Mouse (Mus musculus) midbrain, embryonic 11.5 days (tissue): ENCODE results near the gene Ccin. TPM values are rescaled to one million over a fixed set of nuclear protein-coding genes. Genes with fewer than 3 reads are reported as not detected.

Experiments
- ATAC-seq: fragments of 200-750 bp; cut with Nextera tagmentation; 2 replicates; pipeline ENCODE4 v1.8.0; 2017; ENCODE audit warnings: moderate TSS enrichment, moderate library complexity; ENCODE audit not compliant: low FRiP score
- DNase-seq: peaks from one replicate; pipeline ENCODE4 v3.0.0; 2015; ENCODE audit warnings: low spot score; ENCODE audit errors: missing footprints
- H3K27ac ChIP-seq: fragments of 300-500 bp; sonication (generic); 2 replicates; pipeline ENCODE4 v1.5.1; 2014; ENCODE audit warnings: low read depth, low read length
- H3K27me3 ChIP-seq: fragments of 300-500 bp; sonication (generic); 2 replicates; pipeline ENCODE4 v1.6.1; 2014; ENCODE audit warnings: mild to moderate bottlenecking, low read length, moderate library complexity, mixed read lengths; ENCODE audit not compliant: control insufficient read depth, insufficient read depth
- H3K36me3 ChIP-seq: fragments of 300-500 bp; sonication (generic); 2 replicates; pipeline ENCODE4 v1.6.1; 2014; ENCODE audit warnings: mild to moderate bottlenecking, low read length, moderate library complexity, mixed read lengths; ENCODE audit not compliant: control insufficient read depth, insufficient read depth
- H3K4me1 ChIP-seq: fragments of 300-500 bp; sonication (generic); 2 replicates; pipeline ENCODE4 v1.6.1; 2014; ENCODE audit warnings: low read length; ENCODE audit not compliant: control insufficient read depth, insufficient read depth
- H3K4me2 ChIP-seq: fragments of 300-500 bp; sonication (generic); 2 replicates; pipeline ENCODE4 v1.6.1; 2014; ENCODE audit warnings: mild to moderate bottlenecking, moderate library complexity
- H3K4me3 ChIP-seq: fragments of 300-500 bp; sonication (generic); 2 replicates; pipeline ENCODE4 v1.5.1; 2014; ENCODE audit warnings: low read depth, low read length
- H3K9ac ChIP-seq: fragments of 300-500 bp; sonication (generic); 2 replicates; pipeline ENCODE4 v1.6.1; 2014; ENCODE audit warnings: low read length
- H3K9me3 ChIP-seq: fragments of 300-500 bp; sonication (generic); 2 replicates; pipeline ENCODE4 v1.6.1; 2016; ENCODE audit warnings: low read length; ENCODE audit not compliant: control insufficient read depth
- WGBS: fragments of 180-500 bp; shearing (Covaris S2); extraction: QIAGEN DNeasy Blood & Tissue Kit; methylation state at CpG from one replicate; pipeline ENCODE4 v1.1.7; 2014; 5-methylcytosine and 5-hydroxymethylcytosine counted together
- polyA plus RNA-seq: library from polyadenylated mRNA; unstranded; fragments of >200 nt; fragmentation: Nextera tagmentation; extraction: Ambion mirVana; gene quantifications from 2 replicates; pipeline ENCODE4 v1.2.1, GENCODE M21; 2014

Gene Ccin
- polyA plus RNA-seq, 1 experiment from 2014 or later = not detected

GRCm38 (mm10) chr4:43971541-43972136 lies 11.6 kb upstream of the Ccin start:
- Histone ChIP-seq H3K9ac (no peak overlapping the region), H3K36me3 (no peaks in the 10 kb centered on the region), H3K4me1 (peaks cover 22% of the 10 kb centered on the region), H3K27me3 (peaks cover 5% of the 10 kb centered on the region; the same call in 1 of the 2 replicates), H3K9me3 (no peaks in the 10 kb centered on the region), H3K4me3 (no peak overlapping the region), H3K4me2 (no peak overlapping the region), H3K27ac (no peak overlapping the region; the same call in 1 of the 2 replicates)
- 58% methylated on average over 9 of the region's 9 CpGs for WGBS
- ATAC-seq (peak; percentile 12; the same call in 1 of the 2 replicates), DNase-seq (peak; percentile 87)

- DNase-seq (peak; percentile 90), ATAC-seq (peak; percentile 74)
- H3K27me3 ChIP-seq = peaks cover 8% of the 10 kb centered on the region; the same call in 1 of the 2 replicates
- H3K4me3 ChIP-seq = no peak overlapping the region
- no peak overlapping the region; the same call in 1 of the 2 replicates for H3K27ac ChIP-seq
- H3K9ac ChIP-seq = no peak overlapping the region
- H3K36me3 ChIP-seq = no peaks in the 10 kb centered on the region
- H3K4me1 ChIP-seq = peaks cover 22% of the 10 kb centered on the region
- no peak overlapping the region for H3K4me2 ChIP-seq
- no peaks in the 10 kb centered on the region for H3K9me3 ChIP-seq
- 1% methylated on average over 8 of the region's 8 CpGs for WGBS
These were observed 11.1 kb upstream of the Ccin start for GRCm38 (mm10) chr4:43972137-43972591.

- no peak overlapping the region for H3K4me2 ChIP-seq
- WGBS = 44% methylated on average over 4 of the region's 4 CpGs
- H3K9me3 ChIP-seq = no peaks in the 10 kb centered on the region
- no peak overlapping the region for H3K9ac ChIP-seq
- H3K4me1 ChIP-seq = peaks cover 25% of the 10 kb centered on the region
- no peak for ATAC-seq
- no peaks in the 10 kb centered on the region for H3K36me3 ChIP-seq
- H3K27ac ChIP-seq = no peak overlapping the region
- H3K27me3 ChIP-seq = peaks cover 9% of the 10 kb centered on the region; the same call in 1 of the 2 replicates
- H3K4me3 ChIP-seq = no peak overlapping the region
- DNase-seq = no peak
These were observed 9.7 kb upstream of the Ccin start for GRCm38 (mm10) chr4:43973526-43973981.

- Histone ChIP-seq H3K9me3 (no peaks in the 10 kb centered on the region), H3K27me3 (peaks cover 14% of the 10 kb centered on the region; the same call in 1 of the 2 replicates), H3K4me3 (no peak overlapping the region), H3K4me1 (peaks cover 25% of the 10 kb centered on the region), H3K9ac (no peak overlapping the region), H3K27ac (no peak overlapping the region), H3K4me2 (no peak overlapping the region), H3K36me3 (no peaks in the 10 kb centered on the region)
- DNase-seq = no peak
- 80% methylated on average over 10 of the region's 10 CpGs for WGBS
- ATAC-seq = no peak
These were observed 8.2 kb upstream of the Ccin start for GRCm38 (mm10) chr4:43974914-43975616.

- H3K36me3 ChIP-seq = no peaks in the 10 kb centered on the region
- no peak overlapping the region for H3K27ac ChIP-seq
- no peak overlapping the region for H3K4me2 ChIP-seq
- H3K4me3 ChIP-seq = no peak overlapping the region
- no peak overlapping the region for H3K9ac ChIP-seq
- no peak for ATAC-seq
- H3K4me1 ChIP-seq = peaks cover 25% of the 10 kb centered on the region
- H3K9me3 ChIP-seq = no peaks in the 10 kb centered on the region
- no peak for DNase-seq
- H3K27me3 ChIP-seq = peaks cover 23% of the 10 kb centered on the region; the same call in 1 of the 2 replicates
- 83% methylated on average over 6 of the region's 6 CpGs for WGBS
These were observed 7.0 kb upstream of the Ccin start for GRCm38 (mm10) chr4:43976223-43976740.

- Histone ChIP-seq H3K4me1 (peaks cover 11% of the 10 kb centered on the region; the same call in 1 of the 2 replicates), H3K9ac (no peak overlapping the region), H3K27ac (no peak overlapping the region), H3K4me2 (no peak overlapping the region), H3K27me3 (peaks cover 32% of the 10 kb centered on the region), H3K9me3 (no peaks in the 10 kb centered on the region), H3K4me3 (no peak overlapping the region), H3K36me3 (no peaks in the 10 kb centered on the region)
- WGBS = 12% methylated on average over 17 of the region's 17 CpGs
- ATAC-seq = peak; percentile 54
- peak; percentile 89 for DNase-seq
These were observed 4.5 kb upstream of the Ccin start for GRCm38 (mm10) chr4:43978521-43979443.

- no peaks in the 10 kb centered on the region for H3K9me3 ChIP-seq
- 80% methylated on average over 3 of the region's 3 CpGs for WGBS
- no peak for ATAC-seq
- H3K4me2 ChIP-seq = no peak overlapping the region
- H3K27ac ChIP-seq = no peak overlapping the region
- no peak overlapping the region for H3K9ac ChIP-seq
- no peak for DNase-seq
- H3K36me3 ChIP-seq = no peaks in the 10 kb centered on the region
- H3K27me3 ChIP-seq = peaks cover 32% of the 10 kb centered on the region
- H3K4me3 ChIP-seq = no peak overlapping the region
- H3K4me1 ChIP-seq = peaks cover 10% of the 10 kb centered on the region; the same call in 1 of the 2 replicates
These were observed 3.5 kb upstream of the Ccin start for GRCm38 (mm10) chr4:43979746-43980145.

GRCm38 (mm10) chr4:43980236-43980635 lies 3.0 kb upstream of the Ccin start:
- H3K4me2 ChIP-seq = no peak overlapping the region
- DNase-seq (no peak), ATAC-seq (no peak)
- no peak overlapping the region for H3K27ac ChIP-seq
- H3K36me3 ChIP-seq = no peaks in the 10 kb centered on the region
- no peaks in the 10 kb centered on the region for H3K9me3 ChIP-seq
- H3K27me3 ChIP-seq = peaks cover 32% of the 10 kb centered on the region
- 90% methylated on average over 4 of the region's 4 CpGs for WGBS
- H3K4me1 ChIP-seq = peaks cover 10% of the 10 kb centered on the region; the same call in 1 of the 2 replicates
- H3K4me3 ChIP-seq = no peak overlapping the region
- no peak overlapping the region for H3K9ac ChIP-seq
